Mouse (Mus musculus): Measurements from ENCODE around the gene Gm9837. TPM values are rescaled to one million over a fixed set of nuclear protein-coding genes. Genes with fewer than 3 reads are reported as not detected.

The Gm9837 gene
- polyA plus RNA-seq, 1 experiment from 2014 or later = not detected

- 83% methylated on average over 5 of the region's 5 CpGs for WGBS (ENCODE audit: insufficient replicate concordance)
Measured at GRCm38 (mm10) chr11:53453031-53453430, 17.2 kb downstream of the Gm9837 start.

GRCm38 (mm10) chr11:53452396-53452795, 17.9 kb downstream of the Gm9837 start:
- Histone ChIP-seq H3K4me3 (ENCODE audit: low read depth, low read length) (no peak overlapping the region), H3K9me3 (replicated peaks; ENCODE audit: control insufficient read depth, low read length) (no peaks in the 10 kb centered on the region), H3K4me1 (ENCODE audit: control insufficient read depth, insufficient read depth, low read length) (no peaks in the 10 kb centered on the region), H3K27ac (ENCODE audit: low read depth, low read length) (no peak overlapping the region), H3K27me3 (ENCODE audit: control insufficient read depth, insufficient read depth, low read length) (0 out of 2 replicates have a peak, but pooled peaks cover 5% of the 10 kb centered on the region), H3K36me3 (ENCODE audit: control insufficient read depth, insufficient read depth, low read length) (no peaks in the 10 kb centered on the region), H3K4me2 (no peak overlapping the region), H3K9ac (ENCODE audit: low read depth, low read length) (no peak overlapping the region)
- no peak for ATAC-seq (replicated peaks; ENCODE audit: insufficient number of reproducible peaks, low FRiP score, low TSS enrichment)
- WGBS (ENCODE audit: insufficient replicate concordance) = 91% methylated on average over 9 of the region's 9 CpGs

More at GRCm38 (mm10) chr11:53453031-53453430, 17.2 kb downstream of the Gm9837 start:
- no peak overlapping the region for H3K27ac ChIP-seq (ENCODE audit: low read depth, low read length)
- H3K4me1 ChIP-seq (ENCODE audit: control insufficient read depth, insufficient read depth, low read length) = no peaks in the 10 kb centered on the region
- H3K36me3 ChIP-seq (ENCODE audit: control insufficient read depth, insufficient read depth, low read length) = no peaks in the 10 kb centered on the region
- no peak overlapping the region for H3K9ac ChIP-seq (ENCODE audit: low read depth, low read length)
- no peaks in the 10 kb centered on the region for H3K9me3 ChIP-seq (replicated peaks; ENCODE audit: control insufficient read depth, low read length)
- no peak for ATAC-seq (replicated peaks; ENCODE audit: insufficient number of reproducible peaks, low FRiP score, low TSS enrichment)
- no peak overlapping the region for H3K4me3 ChIP-seq (ENCODE audit: low read depth, low read length)
- H3K27me3 ChIP-seq (ENCODE audit: control insufficient read depth, insufficient read depth, low read length) = 0 out of 2 replicates have a peak, but pooled peaks cover 5% of the 10 kb centered on the region
- H3K4me2 ChIP-seq = no peak overlapping the region

DNA sequence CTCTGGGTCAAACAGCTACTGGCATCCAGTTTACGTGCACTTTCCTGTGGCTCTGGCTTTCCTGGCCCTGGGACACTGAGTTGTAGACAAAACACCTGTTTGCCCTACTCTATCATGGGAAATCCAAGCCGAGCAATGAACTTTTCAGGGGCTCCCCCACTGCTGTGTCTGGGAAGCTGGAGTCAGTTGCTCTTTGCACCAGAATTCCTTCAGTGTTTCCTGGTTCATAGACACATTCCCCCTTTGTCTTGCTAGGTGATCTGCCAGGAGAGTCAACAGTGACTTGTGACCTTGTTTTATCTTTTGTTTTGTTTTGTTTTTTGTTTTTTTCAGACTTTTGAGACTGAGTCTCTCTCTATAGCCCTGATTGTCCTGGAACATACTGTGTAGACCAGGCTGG, 18.9 kb downstream of the Gm9837 start:
- Histone ChIP-seq H3K4me3 (ENCODE audit: low read depth, low read length) (no peak overlapping the region), H3K4me2 (no peak overlapping the region), H3K9me3 (replicated peaks; ENCODE audit: control insufficient read depth, low read length) (no peaks in the 10 kb centered on the region), H3K27ac (ENCODE audit: low read depth, low read length) (no peak overlapping the region), H3K4me1 (ENCODE audit: control insufficient read depth, insufficient read depth, low read length) (no peaks in the 10 kb centered on the region), H3K36me3 (ENCODE audit: control insufficient read depth, insufficient read depth, low read length) (no peaks in the 10 kb centered on the region), H3K27me3 (ENCODE audit: control insufficient read depth, insufficient read depth, low read length) (0 out of 2 replicates have a peak, but pooled peaks cover 5% of the 10 kb centered on the region), H3K9ac (ENCODE audit: low read depth, low read length) (no peak overlapping the region)
- WGBS (ENCODE audit: insufficient replicate concordance) = 73% methylated on average over 2 of the region's 2 CpGs
- no peak for ATAC-seq (replicated peaks; ENCODE audit: insufficient number of reproducible peaks, low FRiP score, low TSS enrichment)

DNA sequence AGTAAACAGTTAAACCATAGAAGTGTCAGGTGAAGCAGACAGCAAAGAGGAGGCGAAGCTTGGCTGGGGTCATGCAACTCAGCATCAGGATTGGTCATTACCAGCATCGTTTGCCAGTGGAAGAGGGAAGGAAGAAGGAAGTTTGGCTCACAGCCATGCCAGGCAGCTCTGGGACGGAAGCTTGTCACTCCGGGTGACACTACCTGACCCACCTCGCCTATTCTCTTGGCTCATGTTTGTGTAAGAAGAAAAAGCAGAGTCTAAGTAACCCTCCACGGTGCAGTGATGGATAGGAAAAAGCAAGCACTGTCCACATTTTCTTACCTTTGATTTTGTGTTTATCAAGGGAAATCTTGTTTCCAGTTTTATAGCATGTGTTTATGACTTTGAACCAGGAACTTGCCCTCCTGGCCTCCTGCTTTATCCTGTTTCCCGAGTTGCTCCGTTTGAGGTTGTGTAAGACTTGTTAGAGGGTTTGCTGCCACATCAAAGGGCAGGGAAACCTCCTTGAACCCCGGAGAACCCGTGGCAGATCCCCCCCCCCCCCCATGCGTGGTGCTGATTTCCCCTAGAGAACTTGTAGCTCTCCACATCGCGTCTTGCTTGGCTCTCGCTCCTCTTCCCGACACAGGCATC, 20.1 kb downstream of the Gm9837 start:
- no peak overlapping the region for H3K4me2 ChIP-seq
- no peak overlapping the region for H3K9ac ChIP-seq (ENCODE audit: low read depth, low read length)
- H3K4me1 ChIP-seq (ENCODE audit: control insufficient read depth, insufficient read depth, low read length) = no peaks in the 10 kb centered on the region
- no peaks in the 10 kb centered on the region for H3K36me3 ChIP-seq (ENCODE audit: control insufficient read depth, insufficient read depth, low read length)
- no peak for ATAC-seq (replicated peaks; ENCODE audit: insufficient number of reproducible peaks, low FRiP score, low TSS enrichment)
- no peak overlapping the region for H3K27ac ChIP-seq (ENCODE audit: low read depth, low read length)
- 0 out of 2 replicates have a peak, but pooled peaks cover 5% of the 10 kb centered on the region for H3K27me3 ChIP-seq (ENCODE audit: control insufficient read depth, insufficient read depth, low read length)
- H3K9me3 ChIP-seq (replicated peaks; ENCODE audit: control insufficient read depth, low read length) = no peaks in the 10 kb centered on the region
- WGBS (ENCODE audit: insufficient replicate concordance) = 38% methylated on average over 15 of the region's 15 CpGs
- no peak overlapping the region for H3K4me3 ChIP-seq (ENCODE audit: low read depth, low read length)

- 0 out of 2 replicates have a peak, but pooled peaks cover 5% of the 10 kb centered on the region for H3K27me3 ChIP-seq (ENCODE audit: control insufficient read depth, insufficient read depth, low read length)
- no peak for ATAC-seq (replicated peaks; ENCODE audit: insufficient number of reproducible peaks, low FRiP score, low TSS enrichment)
Measured at GRCm38 (mm10) chr11:53448529-53448928, 21.8 kb downstream of the Gm9837 start.

DNA sequence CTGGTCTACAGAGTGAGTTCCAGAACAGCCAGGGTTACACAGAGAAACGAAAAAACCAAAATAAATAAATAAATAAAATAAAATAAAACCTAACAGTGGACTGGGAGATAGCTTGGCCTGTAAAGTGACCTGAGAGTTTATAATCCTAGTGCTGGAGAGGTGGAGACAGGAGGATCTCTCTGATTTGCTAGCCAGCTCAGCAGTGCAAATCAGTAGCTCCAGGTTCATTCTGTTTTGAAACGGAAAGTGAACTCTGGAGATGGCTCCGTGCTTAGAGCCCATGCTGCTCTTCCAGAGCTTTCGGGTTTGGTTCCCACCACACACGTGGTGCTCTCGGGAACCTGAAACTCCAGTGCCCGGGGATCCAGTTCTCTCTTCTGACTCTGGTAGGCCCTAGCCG, 22.3 kb downstream of the Gm9837 start:
- no peak overlapping the region for H3K9ac ChIP-seq (ENCODE audit: low read depth, low read length)
- ATAC-seq (replicated peaks; ENCODE audit: insufficient number of reproducible peaks, low FRiP score, low TSS enrichment) = no peak
- no peak overlapping the region for H3K4me3 ChIP-seq (ENCODE audit: low read depth, low read length)
- WGBS (ENCODE audit: insufficient replicate concordance) = 85% methylated on average over 8 of the region's 8 CpGs
- no peak overlapping the region for H3K27ac ChIP-seq (ENCODE audit: low read depth, low read length)
- H3K4me2 ChIP-seq = no peak overlapping the region
- no peaks in the 10 kb centered on the region for H3K9me3 ChIP-seq (replicated peaks; ENCODE audit: control insufficient read depth, low read length)
- H3K36me3 ChIP-seq (ENCODE audit: control insufficient read depth, insufficient read depth, low read length) = no peaks in the 10 kb centered on the region
- H3K27me3 ChIP-seq (ENCODE audit: control insufficient read depth, insufficient read depth, low read length) = 0 out of 2 replicates have a peak, but pooled peaks cover 5% of the 10 kb centered on the region
- no peaks in the 10 kb centered on the region for H3K4me1 ChIP-seq (ENCODE audit: control insufficient read depth, insufficient read depth, low read length)

More at GRCm38 (mm10) chr11:53448529-53448928, 21.8 kb downstream of the Gm9837 start:
- no peak overlapping the region for H3K4me2 ChIP-seq
- H3K36me3 ChIP-seq (ENCODE audit: control insufficient read depth, insufficient read depth, low read length) = no peaks in the 10 kb centered on the region
- H3K9me3 ChIP-seq (replicated peaks; ENCODE audit: control insufficient read depth, low read length) = no peaks in the 10 kb centered on the region
- H3K4me1 ChIP-seq (ENCODE audit: control insufficient read depth, insufficient read depth, low read length) = no peaks in the 10 kb centered on the region
- no peak overlapping the region for H3K4me3 ChIP-seq (ENCODE audit: low read depth, low read length)
- 88% methylated on average over 1 of the region's 1 CpGs for WGBS (ENCODE audit: insufficient replicate concordance)
- H3K27ac ChIP-seq (ENCODE audit: low read depth, low read length) = no peak overlapping the region
- no peak overlapping the region for H3K9ac ChIP-seq (ENCODE audit: low read depth, low read length)

DNA sequence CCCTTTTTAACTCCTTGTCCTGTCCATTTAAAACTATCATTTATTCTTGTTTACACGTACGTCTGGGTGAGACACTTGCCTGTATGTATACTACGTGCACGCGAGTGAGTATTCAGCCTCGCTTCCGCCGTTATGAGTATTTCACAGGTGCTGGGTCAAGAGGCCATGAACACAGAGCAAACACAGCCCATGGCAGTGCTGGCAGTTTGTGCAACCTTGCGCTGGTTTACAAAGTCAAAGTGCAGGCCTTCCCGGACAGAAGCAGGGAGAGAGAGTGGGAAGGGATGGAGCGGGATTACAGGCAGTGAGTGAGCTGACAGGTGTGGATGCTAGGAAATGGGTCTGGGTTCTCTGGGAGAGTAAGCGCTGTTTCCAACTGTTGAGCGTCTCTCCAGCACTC, 24.1 kb downstream of the Gm9837 start:
- Histone ChIP-seq H3K4me3 (ENCODE audit: low read depth, low read length) (no peak overlapping the region), H3K27me3 (ENCODE audit: control insufficient read depth, insufficient read depth, low read length) (0 out of 2 replicates have a peak, but pooled peaks cover 5% of the 10 kb centered on the region), H3K9me3 (replicated peaks; ENCODE audit: control insufficient read depth, low read length) (no peaks in the 10 kb centered on the region), H3K4me1 (ENCODE audit: control insufficient read depth, insufficient read depth, low read length) (peaks cover 2% of the 10 kb centered on the region; the same call in 1 of the 2 replicates), H3K9ac (ENCODE audit: low read depth, low read length) (no peak overlapping the region), H3K4me2 (no peak overlapping the region), H3K36me3 (ENCODE audit: control insufficient read depth, insufficient read depth, low read length) (no peaks in the 10 kb centered on the region), H3K27ac (ENCODE audit: low read depth, low read length) (no peak overlapping the region)
- ATAC-seq (replicated peaks; ENCODE audit: insufficient number of reproducible peaks, low FRiP score, low TSS enrichment) = no peak
- WGBS (ENCODE audit: insufficient replicate concordance) = 81% methylated on average over 13 of the region's 13 CpGs

DNA sequence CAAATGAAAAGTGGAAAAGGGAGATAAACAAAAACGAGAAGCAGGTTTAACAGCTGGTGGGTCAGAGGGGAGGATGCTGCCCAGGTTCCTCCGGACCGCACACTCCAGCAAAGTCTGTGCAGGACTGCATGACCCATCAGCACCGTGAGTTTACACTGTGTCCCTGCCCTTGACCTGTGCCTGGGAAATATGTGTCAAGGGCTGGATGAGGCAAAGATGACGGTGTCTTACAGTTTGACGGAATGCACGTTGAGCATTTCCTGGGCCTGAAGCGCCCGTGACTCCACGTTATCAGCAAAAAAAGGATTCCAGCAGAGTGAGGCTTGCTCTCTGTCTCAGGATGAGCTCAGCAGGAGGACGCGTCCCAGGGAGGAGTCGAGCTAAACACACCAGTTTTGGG, 24.7 kb downstream of the Gm9837 start:
- Histone ChIP-seq H3K9me3 (replicated peaks; ENCODE audit: control insufficient read depth, low read length) (no peaks in the 10 kb centered on the region), H3K36me3 (ENCODE audit: control insufficient read depth, insufficient read depth, low read length) (no peaks in the 10 kb centered on the region), H3K4me2 (no peak overlapping the region), H3K27ac (ENCODE audit: low read depth, low read length) (no peak overlapping the region), H3K4me3 (ENCODE audit: low read depth, low read length) (no peak overlapping the region), H3K9ac (ENCODE audit: low read depth, low read length) (no peak overlapping the region), H3K27me3 (ENCODE audit: control insufficient read depth, insufficient read depth, low read length) (0 out of 2 replicates have a peak, but pooled peaks cover 5% of the 10 kb centered on the region), H3K4me1 (ENCODE audit: control insufficient read depth, insufficient read depth, low read length) (peaks cover 2% of the 10 kb centered on the region; the same call in 1 of the 2 replicates)
- 29% methylated on average over 13 of the region's 13 CpGs for WGBS (ENCODE audit: insufficient replicate concordance)
- ATAC-seq (replicated peaks; ENCODE audit: insufficient number of reproducible peaks, low FRiP score, low TSS enrichment) = no peak

GRCm38 (mm10) chr11:53443861-53444260, 26.4 kb downstream of the Gm9837 start:
- Histone ChIP-seq H3K4me2 (no peak overlapping the region), H3K9ac (ENCODE audit: low read depth, low read length) (no peak overlapping the region), H3K4me1 (ENCODE audit: control insufficient read depth, insufficient read depth, low read length) (peaks cover 2% of the 10 kb centered on the region; the same call in 1 of the 2 replicates), H3K36me3 (ENCODE audit: control insufficient read depth, insufficient read depth, low read length) (no peaks in the 10 kb centered on the region), H3K27me3 (ENCODE audit: control insufficient read depth, insufficient read depth, low read length) (no peaks in the 10 kb centered on the region), H3K4me3 (ENCODE audit: low read depth, low read length) (no peak overlapping the region), H3K9me3 (replicated peaks; ENCODE audit: control insufficient read depth, low read length) (no peaks in the 10 kb centered on the region), H3K27ac (ENCODE audit: low read depth, low read length) (no peak overlapping the region)
- 44% methylated on average over 6 of the region's 6 CpGs for WGBS (ENCODE audit: insufficient replicate concordance)
- no peak for ATAC-seq (replicated peaks; ENCODE audit: insufficient number of reproducible peaks, low FRiP score, low TSS enrichment)
